ENCODE assay signal across 10 mouse cellular contexts in genomic region chr9:58213865-58214264, GRCm38 (mm10). TPM values are rescaled to one million over a fixed set of nuclear protein-coding genes. Genes with fewer than 3 reads are reported as not detected.
DNase-seq lines count a peak whose midpoint lies in the region; ATAC-seq and TF ChIP-seq lines count a peak whose summit lies in the region.
"Had no signal": no experiment of that assay in that cellular context is flagged by ENCODE, and none has a peak within 500 bp of the region (broad histone marks: within the 10 kb centered on the region; RNA-seq: fewer than 3 reads in every experiment).

No protein-coding gene starts in this region.

- no peak overlapping the region for H3K4me3 ChIP-seq in lung, embryonic 14.5 days (ENCODE audit: low read depth, low read length)
- no peak overlapping the region for H3K4me3 ChIP-seq in MEL (ENCODE audit: control insufficient read depth in 1 of 2, insufficient read depth in 1 of 2, low read depth in 2 of 2, low read length in 2 of 2)

- intact Hi-C loops in left cerebral cortex, postnatal 36 days (cut with DNase I): no loop called here

- no peaks in the 10 kb centered on the region for H3K27me3 ChIP-seq in lung, embryonic 14.5 days (ENCODE audit: insufficient read depth, low read length)
- no peaks in the 10 kb centered on the region for H3K27me3 ChIP-seq in MEL (ENCODE audit: control insufficient read depth in 1 of 2, insufficient read depth in 2 of 2, low read length in 2 of 2)

- no peaks in the 10 kb centered on the region for H3K36me3 ChIP-seq in lung, embryonic 14.5 days (ENCODE audit: insufficient read depth)
- H3K36me3 ChIP-seq in MEL (ENCODE audit: control insufficient read depth in 1 of 2, insufficient read depth in 2 of 2, low read length in 2 of 2): peaks cover 0 to 18% of the 10 kb centered on the region in 2 experiments; a peak in 2 of 4 replicates

- H3K79me2 ChIP-seq in MEL (ENCODE audit: control insufficient read depth, insufficient read depth, low read length, poor library complexity): no peaks in the 10 kb centered on the region

- H3K27ac ChIP-seq in lung, embryonic 14.5 days (ENCODE audit: low read depth): no peak overlapping the region
- H3K27ac ChIP-seq in MEL (ENCODE audit: control insufficient read depth, low read depth, low read length): no peak overlapping the region
- H3K27ac ChIP-seq: hindbrain, postnatal 0 days had no signal

- TF ChIP-seq RAD21 in MEL (IDR thresholded peaks at IDR 0.05; ENCODE audit: low read depth, low read length): no peak

- no peaks in the 10 kb centered on the region for H3K9me3 ChIP-seq in lung, embryonic 14.5 days (ENCODE audit: low read depth, low read length)
- no peaks in the 10 kb centered on the region for H3K9me3 ChIP-seq in MEL (replicated peaks; ENCODE audit: insufficient read depth, low read length)

- peak; percentile 47 for DNase-seq in lung, embryonic 14.5 days
- DNase-seq in lung, postnatal 25 days (ENCODE audit: low spot score): no peak
- DNase-seq in MEL (ENCODE audit: low read depth, low spot score): peak; percentile 84
- DNase-seq in c-Kit-positive CD71-positive TER-119-positive erythroid progenitor cells, embryonic 14.5 days (ENCODE audit: low spot score): peak; percentile 85
- DNase-seq in kidney, postnatal 36 days: peak; percentile 47 to 56
- no peak for DNase-seq in cerebellum, postnatal 10 days
- no peak for DNase-seq in left cerebral cortex, postnatal 36 days (ENCODE audit: low spot score in 2 of 2)
- DNase-seq in urinary bladder, postnatal 25 days (ENCODE audit: low spot score): no peak
- DNase-seq: cerebellum, adult 2 months had no signal

- peak; percentile 52 to 71 for TF ChIP-seq EP300 in MEL (IDR thresholded peaks at IDR 0.05; ENCODE audit: low read depth in 1 of 2, low read length in 2 of 2)

- TF ChIP-seq CTCF in lung, embryonic 14.5 days (IDR thresholded peaks at IDR 0.05; ENCODE audit: low read depth): no peak
- TF ChIP-seq CTCF in MEL (IDR thresholded peaks at IDR 0.05 in 2 of 3, conservative IDR thresholded peaks at IDR 0.05 in 1 of 3; ENCODE audit: control insufficient read depth in 1 of 3, insufficient read depth in 1 of 3, low read depth in 2 of 3, low read length in 3 of 3, poor library complexity in 1 of 3, severe bottlenecking in 1 of 3): no peak

- H3K4me2 ChIP-seq in lung, embryonic 14.5 days: peak overlapping the region; percentile 25; the same call in 1 of the 2 replicates

- no peak overlapping the region for H3K9ac ChIP-seq in lung, embryonic 14.5 days
- H3K9ac ChIP-seq in MEL (ENCODE audit: control insufficient read depth, low read depth, low read length, poor library complexity, severe bottlenecking): no peak overlapping the region

- H3K4me1 ChIP-seq in lung, embryonic 14.5 days (ENCODE audit: insufficient read depth): peaks cover 13% of the 10 kb centered on the region
- peaks cover 7 to 25% of the 10 kb centered on the region in 2 experiments for H3K4me1 ChIP-seq in MEL (ENCODE audit: control insufficient read depth in 1 of 2, insufficient read depth in 2 of 2, low read length in 2 of 2)

- ATAC-seq in lung, embryonic 14.5 days (ENCODE audit: insufficient read depth): peak; percentile 64
- ATAC-seq: hindbrain, postnatal 0 days had no signal

- TF ChIP-seq POLR2A in MEL (IDR thresholded peaks at IDR 0.05; ENCODE audit: control insufficient read depth in 1 of 2, insufficient read depth in 1 of 2, low read depth in 1 of 2, low read length in 2 of 2, poor library complexity in 1 of 2): no peak

- 8% methylated on average over 5 of the region's 5 CpGs for WGBS in lung, embryonic 14.5 days

TF ChIP-seq in MEL, 35 proteins besides CTCF, POLR2A, EP300 and RAD21:
- TF ChIP-seq GATA1 (IDR thresholded peaks at IDR 0.05; ENCODE audit: low read depth, low read length) (peak; percentile 82), ZMIZ1 (IDR thresholded peaks at IDR 0.05; ENCODE audit: low read depth, low read length) (no peak), TAL1 (IDR thresholded peaks at IDR 0.05; ENCODE audit: low read length) (peak; percentile 80), ZNF384 (IDR thresholded peaks at IDR 0.05; ENCODE audit: low read depth, low read length) (no peak), CHD1 (IDR thresholded peaks at IDR 0.05; ENCODE audit: low read depth, low read length) (no peak), SIN3A (IDR thresholded peaks at IDR 0.05; ENCODE audit: low read length) (peak; percentile 80), BHLHE40 (IDR thresholded peaks at IDR 0.05; ENCODE audit: borderline replicate concordance, low read depth, low read length) (peak; percentile 96), SMC3 (IDR thresholded peaks at IDR 0.05; ENCODE audit: low read depth, low read length) (no peak), ETS1 (IDR thresholded peaks at IDR 0.05; ENCODE audit: low read depth, low read length) (peak; percentile 90), JUND (IDR thresholded peaks at IDR 0.05; ENCODE audit: low read depth, low read length) (no peak), ZKSCAN1 (IDR thresholded peaks at IDR 0.05; ENCODE audit: low read depth, low read length) (no peak), POLR2AphosphoS2 (IDR thresholded peaks at IDR 0.05; ENCODE audit: low read length) (peak; percentile 19; the same call in 1 of the 2 replicates), ELF1 (IDR thresholded peaks at IDR 0.05; ENCODE audit: low read depth, low read length) (no peak), POLR2AphosphoS5 (IDR thresholded peaks at IDR 0.05; ENCODE audit: borderline replicate concordance, low read depth, low read length) (no peak), RCOR1 (IDR thresholded peaks at IDR 0.05; ENCODE audit: low read depth, low read length) (peak; percentile 44; the same call in 1 of the 2 replicates), MEF2A (IDR thresholded peaks at IDR 0.05; ENCODE audit: extremely low read depth, insufficient replicate concordance, low read depth, low read length, poor library complexity, severe bottlenecking) (no peak), UBTF (IDR thresholded peaks at IDR 0.05; ENCODE audit: borderline replicate concordance, insufficient read depth, low read depth, low read length) (no peak), MAZ (IDR thresholded peaks at IDR 0.05; ENCODE audit: low read depth, low read length) (peak; percentile 88), TCF12 (IDR thresholded peaks at IDR 0.05; ENCODE audit: low read depth, low read length) (peak; percentile 85), KAT2A (conservative IDR thresholded peaks at IDR 0.05; ENCODE audit: low read depth, low read length) (no peak), GABPA (IDR thresholded peaks at IDR 0.05; ENCODE audit: low read depth, low read length) (no peak), HCFC1 (IDR thresholded peaks at IDR 0.05; ENCODE audit: low read depth, low read length) (no peak; the same call in 1 of the 2 replicates), USF1 (IDR thresholded peaks at IDR 0.05; ENCODE audit: low read depth, low read length) (no peak), ZC3H11A (IDR thresholded peaks at IDR 0.05; ENCODE audit: low read depth, low read length) (no peak), MAX (IDR thresholded peaks at IDR 0.05; ENCODE audit: low read length) (no peak; the same call in 1 of the 2 replicates), NRF1 (IDR thresholded peaks at IDR 0.05; ENCODE audit: insufficient read depth, low read depth, low read length, poor library complexity, severe bottlenecking) (no peak), CHD2 (IDR thresholded peaks at IDR 0.05; ENCODE audit: low read length) (no peak), MAFK (IDR thresholded peaks at IDR 0.05; ENCODE audit: borderline replicate concordance, low read depth, low read length) (no peak), NELFE (IDR thresholded peaks at IDR 0.05; ENCODE audit: low read depth, low read length) (no peak), MXI1 (IDR thresholded peaks at IDR 0.05; ENCODE audit: low read depth, low read length) (peak; percentile 56; the same call in 1 of the 2 replicates), MYB (IDR thresholded peaks at IDR 0.05; ENCODE audit: low read depth, low read length) (no peak), TBP (IDR thresholded peaks at IDR 0.05; ENCODE audit: low read depth, low read length) (no peak), E2F4 (IDR thresholded peaks at IDR 0.05; ENCODE audit: borderline replicate concordance, low read depth, low read length) (no peak), USF2 (IDR thresholded peaks at IDR 0.05; ENCODE audit: borderline replicate concordance in 1 of 2, insufficient read depth in 1 of 2, low read depth in 1 of 2, low read length in 2 of 2) (no peak), MYC (IDR thresholded peaks at IDR 0.05; ENCODE audit: low read depth, low read length) (peak; percentile 65; the same call in 1 of the 2 replicates)

RNA-seq across cellular contexts. Expression of gene Islr2, which starts 9.7 kb away (rescaled TPM):
- not detected in 2 replicates for polyA plus RNA-seq in lung, embryonic 14.5 days (2014; fragmentation: Nextera tagmentation; extraction: Ambion mirVana)
- total RNA-seq in MEL (2012; rRNA removed): 0.15 TPM in 1 of 2 replicates, not detected in the other
- polyA plus RNA-seq in MEL (2012; ENCODE audit: insufficient read depth in 1 of 2, insufficient read length in 2 of 2, low read depth in 1 of 2, low replicate concordance in 2 of 2, missing spikeins in 1 of 2): under 1 TPM in 1 of 2 experiments, not detected in 1; 0.17 TPM
- 10 to 100 TPM; 75.1 to 80.7 TPM for total RNA-seq in left cerebral cortex, postnatal 36 days (2021)

RNA-seq across cellular contexts. Expression of gene Islr, which starts 9.8 kb away (rescaled TPM):
- polyA plus RNA-seq in lung, embryonic 14.5 days (2014; fragmentation: Nextera tagmentation; extraction: Ambion mirVana): 56.9 and 60.2 TPM in 2 replicates
- total RNA-seq in MEL (2012; rRNA removed): not detected in 2 replicates
- not detected for polyA plus RNA-seq in MEL (2012; ENCODE audit: insufficient read depth in 1 of 2, insufficient read length in 2 of 2, low read depth in 1 of 2, low replicate concordance in 2 of 2, missing spikeins in 1 of 2)
- total RNA-seq in left cerebral cortex, postnatal 36 days (2021): 10 to 100 TPM; 13.8 to 16.8 TPM

RNA-seq across cellular contexts. Expression of gene Pml, which starts 35.7 kb away (rescaled TPM):
- 21.4 and 23.2 TPM in 2 replicates for polyA plus RNA-seq in lung, embryonic 14.5 days (2014; fragmentation: Nextera tagmentation; extraction: Ambion mirVana)
- 19.3 and 25.2 TPM in 2 replicates for total RNA-seq in MEL (2012; rRNA removed)
- polyA plus RNA-seq in MEL (2012; ENCODE audit: insufficient read depth in 1 of 2, insufficient read length in 2 of 2, low read depth in 1 of 2, low replicate concordance in 2 of 2, missing spikeins in 1 of 2): 10 to 100 TPM in 1 of 2 experiments, not detected in 1; 56.6 TPM
- total RNA-seq in left cerebral cortex, postnatal 36 days (2021): 10 to 100 TPM; 13.7 to 17.5 TPM

RNA-seq across cellular contexts. Expression of gene Stoml1, which starts 39.1 kb away (rescaled TPM):
- polyA plus RNA-seq in lung, embryonic 14.5 days (2014; fragmentation: Nextera tagmentation; extraction: Ambion mirVana): 23.2 and 27.1 TPM in 2 replicates
- 5.9 and 6.4 TPM in 2 replicates for total RNA-seq in MEL (2012; rRNA removed)
- polyA plus RNA-seq in MEL (2012; ENCODE audit: insufficient read depth in 1 of 2, insufficient read length in 2 of 2, low read depth in 1 of 2, low replicate concordance in 2 of 2, missing spikeins in 1 of 2): 1 to 10 TPM in 1 of 2 experiments, not detected in 1; 8.7 TPM
- total RNA-seq in left cerebral cortex, postnatal 36 days (2021): 10 to 100 TPM; 64.6 to 72.4 TPM

Comparison
In these comparisons a context has a peak if more than half of its experiments do, and no peak if none do; other contexts are left out.
1. DNase-seq: peak in lung, embryonic 14.5 days (single experiment), MEL (single experiment), c-Kit-positive CD71-positive TER-119-positive erythroid progenitor cells, embryonic 14.5 days (single experiment) and kidney, postnatal 36 days (2 of 2); none in lung, postnatal 25 days (single experiment), cerebellum, postnatal 10 days (0 of 2), left cerebral cortex, postnatal 36 days (0 of 2) and urinary bladder, postnatal 25 days (single experiment).
2. RNA of gene Islr2, which starts 9.7 kb away (total RNA-seq): 75.1 to 80.7 TPM in left cerebral cortex, postnatal 36 days; 0.15 TPM in MEL; every median in the first group is over 10 times any median in the second.
3. RNA of gene Islr, which starts 9.8 kb away (total RNA-seq): 13.8 to 16.8 TPM in left cerebral cortex, postnatal 36 days; not detected in MEL; every median in the first group is over 10 times any median in the second.